In the genomic region with DNA sequence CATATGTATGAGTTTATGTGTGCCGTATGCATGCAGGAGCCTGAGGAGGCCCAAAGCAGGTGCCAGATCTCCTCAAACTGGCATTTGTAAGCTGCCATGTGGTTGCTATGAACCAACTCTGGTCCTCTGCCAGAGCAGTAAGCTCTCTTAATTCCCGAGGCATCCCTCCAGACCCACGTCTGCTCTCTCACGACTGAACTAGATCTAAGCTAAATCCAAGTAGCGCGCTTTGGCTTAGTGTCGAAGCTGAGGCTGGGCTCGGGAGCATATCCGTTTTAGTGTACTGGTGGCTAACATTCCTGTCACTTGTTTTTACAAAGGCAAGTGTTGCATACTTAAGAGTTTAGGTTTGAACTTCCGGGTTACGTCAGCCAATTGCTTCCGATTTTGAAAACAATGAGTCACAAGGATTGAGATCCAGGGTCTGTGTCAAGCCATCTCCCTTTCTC, we compare ENCODE assay signal across 9 mouse cellular contexts.
A peak's percentile ranks its signal among the peaks of the same experiment; 100 is the strongest.
DNase-seq lines count a peak whose midpoint lies in the region; ATAC-seq lines count a peak whose summit lies in the region.
"Had no signal": no experiment of that assay in that cellular context is flagged by ENCODE, and none has a peak within 500 bp of the region (broad histone marks: within the 10 kb centered on the region; RNA-seq: fewer than 3 reads in every experiment).

No protein-coding gene starts in this region.

- ATAC-seq in megakaryocyte, adult 5-6 weeks (ENCODE audit: poor library complexity, severe bottlenecking) = no peak
- ATAC-seq: midbrain, embryonic 13.5 days had no signal

- intact Hi-C loops in left cerebral cortex, postnatal 25 days (cut with DNase I) = no loop called here

- DNase-seq in retina, postnatal 1 day = peak; percentile 43
- no peak for DNase-seq in retina, embryonic 14.5 days (ENCODE audit: low spot score)
- DNase-seq in frontal cortex, postnatal 10 days (ENCODE audit: low spot score in 2 of 2) = peak; percentile 56 to 59
- DNase-seq in left cerebral cortex, postnatal 25 days (ENCODE audit: low spot score in 2 of 2) = peak; percentile 57 to 88
- peak; percentile 41 for DNase-seq in telencephalon, adult 2 months (ENCODE audit: low read depth, low spot score)
- no peak for DNase-seq in adrenal gland, postnatal 36 days
- no peak for DNase-seq in spleen, adult 18-20 months

Comparison
In these comparisons a context has a peak if more than half of its experiments do, and no peak if none do; other contexts are left out.
1. DNase-seq: peak in retina, postnatal 1 day (single experiment), frontal cortex, postnatal 10 days (2 of 2), left cerebral cortex, postnatal 25 days (2 of 2) and telencephalon, adult 2 months (single experiment); none in retina, embryonic 14.5 days (single experiment), adrenal gland, postnatal 36 days (0 of 2) and spleen, adult 18-20 months (0 of 2).